Mouse (Mus musculus) myocyte (in vitro differentiated cells): ENCODE results near the gene Sdr42e1.

Experiments used
- CEBPB ChIP-seq: IDR thresholded peaks from 2 replicates; pipeline ENCODE4 v1.6.1; 2011; ENCODE audit warnings: mild to moderate bottlenecking, moderate library complexity; ENCODE audit not compliant: poor library complexity, insufficient read depth, severe bottlenecking
- E2F4 ChIP-seq: IDR thresholded peaks from one replicate; pipeline ENCODE4 v1.6.1; 2011; ENCODE audit warnings: mild to moderate bottlenecking, control low read depth, moderate library complexity; ENCODE audit not compliant: insufficient read depth
- POLR2A ChIP-seq: IDR thresholded peaks from one replicate; pipeline ENCODE4 v1.6.1; 2011; ENCODE audit warnings: low read depth, mild to moderate bottlenecking, control low read depth, moderate library complexity; ENCODE audit not compliant: insufficient read length
- USF1 ChIP-seq: IDR thresholded peaks from one replicate; pipeline ENCODE4 v1.6.1; 2011; ENCODE audit warnings: low read depth, mild to moderate bottlenecking, control low read depth, moderate library complexity

DNA sequence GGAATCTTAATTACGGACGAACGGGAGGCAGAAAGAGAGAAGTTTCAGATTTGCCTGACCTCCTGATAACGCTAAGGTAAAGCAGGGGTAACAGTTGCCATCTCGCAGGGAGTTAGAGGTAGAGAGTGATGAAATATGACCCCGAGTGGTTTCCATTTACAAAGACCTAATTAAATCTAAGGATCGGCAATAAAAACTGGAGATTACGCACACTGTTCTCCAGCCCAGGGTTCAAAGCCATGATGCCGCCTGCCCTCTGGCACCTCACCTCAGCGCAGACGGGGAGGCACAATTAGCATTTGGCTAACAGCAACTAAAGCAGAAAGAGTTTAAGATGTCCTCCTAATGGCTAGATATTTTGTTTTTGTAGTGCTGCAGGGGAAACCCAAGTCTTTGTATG lies 3.0 kb downstream of the Sdr42e1 start:
- no peak for TF ChIP-seq E2F4
- no peak for TF ChIP-seq USF1
- no peak for TF ChIP-seq CEBPB
- TF ChIP-seq POLR2A: no peak
